Mouse (Mus musculus) heart, adult 2 months (tissue): Measurements from ENCODE around the gene Adgrb3. TPM values are rescaled to one million over a fixed set of nuclear protein-coding genes. Genes with fewer than 3 reads are reported as not detected.

Experiments used
- DNase-seq, 2 experiments: peaks; one replicate each; pipeline ENCODE4 v3.0.0; 2021
- H3K27ac ChIP-seq: fragments of 200-600 bp; 2 replicates; pipeline ENCODE4 v1.8.1; 2022
- H3K27me3 ChIP-seq: fragments of 200-500 bp; 2 replicates; pipeline ENCODE4 v1.6.1; 2012; ENCODE audit warnings: mild to moderate bottlenecking, low read length, inconsistent platforms, mixed read lengths; ENCODE audit not compliant: control insufficient read depth, insufficient read depth
- H3K36me3 ChIP-seq: fragments of 200-500 bp; 2 replicates; pipeline ENCODE4 v1.6.1; 2012; ENCODE audit warnings: low read length, inconsistent platforms; ENCODE audit not compliant: control insufficient read depth, insufficient read depth
- H3K4me1 ChIP-seq: fragments of 200-500 bp; 2 replicates; pipeline ENCODE4 v1.6.1; 2011; ENCODE audit warnings: low read length; ENCODE audit not compliant: control insufficient read depth, insufficient read depth
- H3K4me3 ChIP-seq: fragments of 200-600 bp; 2 replicates; pipeline ENCODE4 v1.8.1; 2022
- H3K79me2 ChIP-seq: fragments of 200-500 bp; replicated peaks from 2 replicates; pipeline ENCODE4 v1.6.1; 2012; ENCODE audit warnings: mild to moderate bottlenecking, inconsistent platforms, low read length, moderate library complexity, mixed read lengths; ENCODE audit not compliant: control insufficient read depth, insufficient read depth
- H3K9ac ChIP-seq: fragments of 200-500 bp; 2 replicates; pipeline ENCODE4 v1.6.1; 2012; ENCODE audit warnings: low read depth, mild to moderate bottlenecking, control low read depth, inconsistent platforms, low read length, mixed read lengths
- CTCF ChIP-seq: fragments of 200-600 bp; IDR thresholded peaks from 2 replicates; pipeline ENCODE4 v1.8.1; 2022; ENCODE audit warnings: antibody characterized with exemption, mild to moderate bottlenecking, moderate library complexity
- EP300 ChIP-seq: fragments of 200-500 bp; IDR thresholded peaks from 2 replicates; pipeline ENCODE4 v1.6.1; 2011; ENCODE audit warnings: low read depth, low read length, control low read depth; ENCODE audit not compliant: insufficient read depth
- POLR2A ChIP-seq: fragments of 200-500 bp; IDR thresholded peaks from 2 replicates; pipeline ENCODE4 v1.6.1; 2011; ENCODE audit warnings: mild to moderate bottlenecking, low read depth, low read length, control low read depth; ENCODE audit not compliant: insufficient read depth
- WGBS: fragments of 180-500 bp; shearing (Covaris S2); methylation state at CpG from one replicate; pipeline ENCODE4 v1.1.7; 2018; 5-methylcytosine and 5-hydroxymethylcytosine counted together
- intact Hi-C: fragments of 180-260 bp; cut with DNase I; formaldehyde crosslinking; loops from one replicate; pipeline ENCODE4 v1.15.1; 2025
- long read RNA-seq: library from polyadenylated mRNA; stranded (forward); transcript quantifications from one replicate; pipeline ENCODE4 v2.0.0, GENCODE M21; 2021
- polyA plus RNA-seq: library from polyadenylated mRNA; depleted of rRNA; stranded (reverse); fragments of >200 nt; gene quantifications from 2 replicates; pipeline ENCODE4 v1.2.3, GENCODE M21; 2012; rRNA removed
- total RNA-seq, 2 experiments: library from RNA; stranded (reverse); gene quantifications; 2 replicates each; pipeline ENCODE4 v1.2.3; 2021

Adgrb3 gene
- total RNA-seq (not detected), polyA plus RNA-seq (0.06 TPM in 1 of 2 replicates, not detected in the other)
- long read RNA-seq: 0 reads

- H3K27ac ChIP-seq: no peak within 1 kb of the TSS
- DNase-seq: no peak
- no peak within 1 kb of the TSS for H3K9ac ChIP-seq
- intact Hi-C loops: no loop called here
- H3K4me3 ChIP-seq: no peak within 1 kb of the TSS
- 5% methylated on average over 32 of the region's 32 CpGs for WGBS
- peaks cover 3% of the 10 kb centered on the region; the same call in 1 of the 2 replicates for H3K27me3 ChIP-seq
- H3K36me3 ChIP-seq: no peaks in the 10 kb centered on the region
- H3K4me1 ChIP-seq: no peaks in the 10 kb centered on the region
- H3K79me2 ChIP-seq: no peaks in the 10 kb centered on the region
- TF ChIP-seq EP300: no peak
- TF ChIP-seq CTCF: no peak
- no peak for TF ChIP-seq POLR2A
Measured at GRCm38 (mm10) chr1:25828971-25829920, at the start of gene Adgrb3. Gene Adgrb3 (minus strand): TSS chr1:25829707.

- Histone ChIP-seq H3K27ac (no peak overlapping the region), H3K27me3 (no peaks in the 10 kb centered on the region), H3K36me3 (no peaks in the 10 kb centered on the region), H3K79me2 (no peaks in the 10 kb centered on the region), H3K4me1 (no peaks in the 10 kb centered on the region), H3K9ac (no peak overlapping the region), H3K4me3 (no peak overlapping the region)
- whole genome bisulfite sequencing: 67% methylated on average over 5 of the region's 5 CpGs
- intact Hi-C loops: no loop called here
- TF ChIP-seq CTCF (no peak), POLR2A (no peak), EP300 (no peak)
- DNase-seq: no peak
Measured at GRCm38 (mm10) chr1:25877526-25877925, 48.0 kb upstream of the Adgrb3 start.

DNA sequence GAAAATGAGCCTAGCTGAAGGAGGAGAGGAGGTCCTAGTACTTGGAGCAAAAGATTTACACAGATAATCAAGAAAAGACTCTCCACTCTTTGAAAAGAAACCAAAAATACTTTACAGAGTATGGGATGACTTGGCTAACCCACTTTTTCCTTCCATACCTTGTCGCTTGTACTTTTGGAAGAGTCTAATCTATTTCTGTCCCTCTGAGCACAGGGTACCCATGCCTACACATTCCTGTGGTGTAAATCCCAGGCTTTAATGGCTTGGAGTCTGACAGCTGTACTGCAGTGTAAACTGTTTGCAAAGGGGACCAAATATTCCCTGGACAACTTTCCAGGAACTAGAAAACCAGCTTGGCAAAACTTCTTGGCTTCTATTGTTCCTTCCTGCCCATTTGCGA, 28.0 kb upstream of the Adgrb3 start:
- TF ChIP-seq EP300 (no peak), POLR2A (no peak), CTCF (no peak)
- no peak for DNase-seq
- H3K9ac ChIP-seq: no peak overlapping the region
- no peak overlapping the region for H3K4me3 ChIP-seq
- no peaks in the 10 kb centered on the region for H3K27me3 ChIP-seq
- H3K4me1 ChIP-seq: no peaks in the 10 kb centered on the region
- 70% methylated on average over 2 of the region's 2 CpGs for WGBS
- H3K27ac ChIP-seq: no peak overlapping the region
- no peaks in the 10 kb centered on the region for H3K36me3 ChIP-seq
- no peaks in the 10 kb centered on the region for H3K79me2 ChIP-seq
- intact Hi-C loops: no loop called here

GRCm38 (mm10) chr1:25854451-25854978, 25.0 kb upstream of the Adgrb3 start:
- no peaks in the 10 kb centered on the region for H3K4me1 ChIP-seq
- no peak for DNase-seq
- H3K9ac ChIP-seq: no peak overlapping the region
- H3K4me3 ChIP-seq: no peak overlapping the region
- TF ChIP-seq CTCF (no peak), EP300 (no peak), POLR2A (no peak)
- H3K27me3 ChIP-seq: no peaks in the 10 kb centered on the region
- H3K79me2 ChIP-seq: no peaks in the 10 kb centered on the region
- H3K27ac ChIP-seq: no peak overlapping the region
- H3K36me3 ChIP-seq: no peaks in the 10 kb centered on the region
- WGBS: 31% methylated on average over 2 of the region's 2 CpGs
- intact Hi-C loops: no loop called here

DNA sequence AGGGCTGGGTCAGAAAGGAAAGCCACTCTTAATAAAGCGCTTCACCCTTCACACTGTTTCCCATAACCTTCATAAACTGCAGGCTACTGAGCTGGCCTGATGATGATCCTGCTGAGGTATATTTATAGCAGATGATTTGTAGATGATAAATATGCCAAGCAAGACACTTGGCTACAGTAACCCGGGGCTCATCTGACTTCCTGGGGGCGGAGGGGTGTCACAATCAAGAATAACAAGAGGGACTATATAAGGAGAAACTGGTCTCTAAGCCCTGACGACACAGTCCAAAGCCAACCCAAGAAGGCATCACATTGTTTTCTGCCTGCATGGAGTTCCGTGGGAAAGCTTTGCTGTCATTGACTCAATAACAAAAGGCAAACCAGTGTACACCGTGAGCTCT, 2.8 kb upstream of the Adgrb3 start:
- Histone ChIP-seq H3K4me3 (no peak overlapping the region), H3K27ac (no peak overlapping the region), H3K4me1 (no peaks in the 10 kb centered on the region), H3K79me2 (no peaks in the 10 kb centered on the region), H3K36me3 (no peaks in the 10 kb centered on the region), H3K9ac (no peak overlapping the region), H3K27me3 (peaks cover 3% of the 10 kb centered on the region; the same call in 1 of the 2 replicates)
- intact Hi-C loops: no loop called here
- no peak for DNase-seq
- WGBS: 65% methylated on average over 6 of the region's 6 CpGs
- TF ChIP-seq CTCF (no peak), EP300 (no peak), POLR2A (no peak)

DNA sequence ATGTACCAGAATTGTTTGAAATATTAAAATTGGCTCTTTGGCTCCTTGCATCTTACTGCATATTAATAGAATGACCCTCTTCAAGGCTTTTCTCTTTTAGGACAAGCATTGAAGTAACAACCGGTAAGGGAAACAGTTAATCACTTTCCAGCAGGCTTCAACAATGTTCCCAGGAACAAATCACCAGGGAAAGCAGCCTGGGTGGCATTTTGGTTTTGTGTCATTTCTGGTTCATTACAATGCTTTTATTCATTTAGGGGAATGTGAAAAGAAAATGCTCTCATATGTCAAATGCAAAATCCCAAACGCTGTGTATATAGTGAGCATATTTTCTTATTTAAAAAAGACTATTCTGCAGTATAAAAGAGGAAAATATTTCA, 2.0 kb upstream of the Adgrb3 start:
- Histone ChIP-seq H3K27me3 (peaks cover 3% of the 10 kb centered on the region; the same call in 1 of the 2 replicates), H3K4me1 (no peaks in the 10 kb centered on the region), H3K4me3 (no peak overlapping the region), H3K36me3 (no peaks in the 10 kb centered on the region), H3K27ac (no peak overlapping the region), H3K9ac (no peak overlapping the region), H3K79me2 (no peaks in the 10 kb centered on the region)
- DNase-seq: no peak
- WGBS: 52% methylated on average over 2 of the region's 2 CpGs
- TF ChIP-seq POLR2A (no peak), CTCF (no peak), EP300 (no peak)
- intact Hi-C loops: no loop called here
